Mouse (Mus musculus): ENCODE measurements around the gene Brpf1.

- TF ChIP-seq POLR2A (IDR thresholded peaks at IDR 0.05; ENCODE audit: borderline replicate concordance, extremely low read depth, insufficient read depth, insufficient read length, poor library complexity, severe bottlenecking) = no peak
- TF ChIP-seq CTCF (IDR thresholded peaks at IDR 0.05; ENCODE audit: borderline replicate concordance, extremely low read depth, insufficient read depth, insufficient read length) = no peak
These were observed 37.4 kb downstream of the Brpf1 start for GRCm38 (mm10) chr6:113344321-113344720.

Data from brain, embryonic 14.5 days (tissue).